Mouse (Mus musculus) hindbrain, embryonic 14.5 days (tissue): ENCODE measurements around the gene Gpam. TPM values are rescaled to one million over a fixed set of nuclear protein-coding genes. Genes with fewer than 3 reads are reported as not detected.

Experiments used
- ATAC-seq: fragments of 200-750 bp; cut with Nextera tagmentation; 2 replicates; pipeline ENCODE4 v1.8.0; 2017; ENCODE audit warnings: moderate number of reproducible peaks, mild to moderate bottlenecking, moderate TSS enrichment, moderate library complexity; ENCODE audit not compliant: low FRiP score
- DNase-seq: peaks from one replicate; pipeline ENCODE4 v3.0.0-alpha.2; 2015; ENCODE audit warnings: low spot score
- H3K27ac ChIP-seq: fragments of 300-500 bp; sonication (generic); 2 replicates; pipeline ENCODE4 v1.5.1; 2014; ENCODE audit warnings: mild to moderate bottlenecking, moderate library complexity
- H3K27me3 ChIP-seq: fragments of 300-500 bp; sonication (generic); 2 replicates; pipeline ENCODE4 v1.6.1; 2014; ENCODE audit warnings: mild to moderate bottlenecking, low read length, mixed read lengths; ENCODE audit not compliant: control insufficient read depth, insufficient read depth
- H3K36me3 ChIP-seq: fragments of 300-500 bp; sonication (generic); replicated peaks from 2 replicates; pipeline ENCODE4 v1.6.1; 2014; ENCODE audit not compliant: control insufficient read depth, insufficient read depth
- H3K4me1 ChIP-seq: fragments of 300-500 bp; sonication (generic); replicated peaks from 2 replicates; pipeline ENCODE4 v1.6.1; 2014; ENCODE audit warnings: antibody characterized with exemption, low read length, mixed read lengths; ENCODE audit not compliant: control insufficient read depth, insufficient read depth
- H3K4me2 ChIP-seq: fragments of 300-500 bp; sonication (generic); replicated peaks from 2 replicates; pipeline ENCODE4 v1.6.1; 2014; ENCODE audit warnings: mild to moderate bottlenecking, moderate library complexity
- H3K4me3 ChIP-seq: fragments of 300-500 bp; sonication (generic); replicated peaks from 2 replicates; pipeline ENCODE4 v1.5.1; 2014; ENCODE audit warnings: mild to moderate bottlenecking, low read length
- H3K9ac ChIP-seq: fragments of 300-500 bp; sonication (generic); 2 replicates; pipeline ENCODE4 v1.6.1; 2014
- H3K9me3 ChIP-seq: fragments of 300-500 bp; sonication (generic); 2 replicates; pipeline ENCODE4 v1.6.1; 2016; ENCODE audit warnings: low read length; ENCODE audit not compliant: control insufficient read depth
- WGBS: fragments of 180-500 bp; shearing (Covaris S2); extraction: QIAGEN DNeasy Blood & Tissue Kit; methylation state at CpG from one replicate; pipeline ENCODE4 v1.1.7; 2014; 5-methylcytosine and 5-hydroxymethylcytosine counted together
- polyA plus RNA-seq: library from polyadenylated mRNA; unstranded; fragments of >200 nt; fragmentation: Nextera tagmentation; extraction: Ambion mirVana; gene quantifications from 2 replicates; pipeline ENCODE4 v1.2.1, GENCODE M21; 2014

The Gpam gene
- polyA plus RNA-seq, 1 experiment from 2014 or later = 26.8 TPM

GRCm38 (mm10) chr19:55090142-55090541, 36.9 kb downstream of the Gpam start:
- Histone ChIP-seq H3K27me3 (no peaks in the 10 kb centered on the region), H3K9ac (no peak overlapping the region), H3K4me2 (no peak overlapping the region), H3K4me3 (no peak overlapping the region), H3K4me1 (no peaks in the 10 kb centered on the region), H3K36me3 (peaks cover 77% of the 10 kb centered on the region), H3K9me3 (no peaks in the 10 kb centered on the region), H3K27ac (no peak overlapping the region)
- 87% methylated on average over 7 of the region's 7 CpGs for WGBS
- ATAC-seq (no peak), DNase-seq (no peak)

- Histone ChIP-seq H3K4me2 (no peak overlapping the region), H3K36me3 (peaks cover 91% of the 10 kb centered on the region), H3K4me3 (no peak overlapping the region), H3K27me3 (no peaks in the 10 kb centered on the region), H3K4me1 (no peaks in the 10 kb centered on the region), H3K9ac (no peak overlapping the region), H3K27ac (no peak overlapping the region), H3K9me3 (no peaks in the 10 kb centered on the region)
- DNase-seq (no peak), ATAC-seq (no peak)
- 88% methylated on average over 8 of the region's 8 CpGs for WGBS
Observed at GRCm38 (mm10) chr19:55087776-55088175, 39.3 kb downstream of the Gpam start.

- no peak overlapping the region for H3K27ac ChIP-seq
- no peaks in the 10 kb centered on the region for H3K4me1 ChIP-seq
- 97% methylated on average over 7 of the region's 7 CpGs for WGBS
- no peak for DNase-seq
- no peak for ATAC-seq
- no peaks in the 10 kb centered on the region for H3K9me3 ChIP-seq
- no peak overlapping the region for H3K4me2 ChIP-seq
- H3K27me3 ChIP-seq = no peaks in the 10 kb centered on the region
- H3K36me3 ChIP-seq = peaks cover 98% of the 10 kb centered on the region
- no peak overlapping the region for H3K4me3 ChIP-seq
- no peak overlapping the region for H3K9ac ChIP-seq
Observed at GRCm38 (mm10) chr19:55085857-55086185, 41.2 kb downstream of the Gpam start.

DNA sequence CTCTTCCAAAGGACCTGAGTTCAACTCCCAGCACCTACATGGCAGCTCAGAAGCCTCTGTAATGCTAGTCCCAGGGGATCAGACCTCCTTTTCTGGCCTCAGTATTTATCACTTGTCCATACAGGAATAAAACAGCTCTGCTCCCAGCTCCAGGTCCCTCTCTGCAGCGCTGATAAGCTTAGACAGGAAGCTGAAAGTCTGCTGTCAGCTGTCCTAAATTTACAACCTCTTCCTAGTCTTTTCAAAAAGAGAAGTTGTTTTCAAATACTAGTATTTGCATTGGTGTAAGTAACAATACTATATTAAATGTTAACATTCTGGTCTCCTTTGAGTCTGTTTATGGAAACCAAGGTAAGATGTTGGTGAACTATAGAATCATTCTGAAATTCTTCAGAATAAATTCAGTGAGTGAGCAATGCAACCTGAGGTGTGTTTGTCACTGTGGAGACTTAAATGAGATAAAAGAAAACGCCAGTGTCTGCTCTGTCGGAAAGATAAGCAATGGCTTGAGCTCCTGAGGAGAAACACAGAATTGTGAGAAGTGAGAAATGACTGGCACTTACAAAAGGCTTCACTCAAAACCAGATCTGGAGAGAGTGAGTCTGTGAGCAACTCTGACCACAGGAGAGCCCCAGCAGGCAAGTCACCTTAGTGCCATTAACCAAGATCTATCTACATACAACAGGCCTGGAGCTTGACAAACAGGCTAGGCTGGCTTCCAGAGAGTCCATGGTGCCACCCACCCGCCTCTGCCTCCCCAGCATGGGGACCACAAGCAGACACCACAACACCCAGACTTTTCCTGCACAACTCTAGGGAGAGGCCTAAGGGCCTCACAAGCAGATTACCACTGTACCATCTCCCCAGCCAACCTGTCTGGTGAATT, 41.8 kb downstream of the Gpam start:
- no peak for ATAC-seq
- no peaks in the 10 kb centered on the region for H3K27me3 ChIP-seq
- H3K9ac ChIP-seq = no peak overlapping the region
- H3K4me2 ChIP-seq = no peak overlapping the region
- no peaks in the 10 kb centered on the region for H3K9me3 ChIP-seq
- peaks cover 97% of the 10 kb centered on the region for H3K36me3 ChIP-seq
- H3K4me3 ChIP-seq = no peak overlapping the region
- H3K4me1 ChIP-seq = no peaks in the 10 kb centered on the region
- no peak overlapping the region for H3K27ac ChIP-seq
- DNase-seq = no peak
- 96% methylated on average over 4 of the region's 4 CpGs for WGBS

- ATAC-seq = no peak
- DNase-seq = no peak
- H3K4me3 ChIP-seq = no peak overlapping the region
- H3K36me3 ChIP-seq = peaks cover 94% of the 10 kb centered on the region
- no peak overlapping the region for H3K27ac ChIP-seq
- no peak overlapping the region for H3K4me2 ChIP-seq
- H3K27me3 ChIP-seq = no peaks in the 10 kb centered on the region
- WGBS = 57% methylated on average over 8 of the region's 8 CpGs
- H3K4me1 ChIP-seq = no peaks in the 10 kb centered on the region
- no peaks in the 10 kb centered on the region for H3K9me3 ChIP-seq
- no peak overlapping the region for H3K9ac ChIP-seq
Observed at GRCm38 (mm10) chr19:55076822-55077221, 50.2 kb downstream of the Gpam start.

DNA sequence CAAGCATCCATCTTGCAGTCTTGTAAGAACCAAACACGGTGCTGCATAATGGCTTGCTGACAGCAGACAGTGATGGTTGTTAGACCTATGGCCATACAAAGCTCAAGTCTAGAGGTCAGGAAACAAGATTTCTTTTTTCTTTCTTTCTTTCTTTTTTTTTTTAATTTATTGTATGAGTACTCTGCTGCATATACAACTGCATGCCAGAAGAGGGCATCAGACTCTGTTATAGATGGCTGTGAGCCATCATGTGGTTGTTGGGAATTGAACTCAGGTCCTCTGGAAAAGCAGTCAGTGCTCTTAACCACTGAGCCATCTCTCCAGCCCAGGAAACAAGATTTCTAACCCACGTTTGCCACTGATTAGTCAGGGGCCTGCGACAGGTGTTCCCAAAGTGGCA, 54.0 kb downstream of the Gpam start:
- Histone ChIP-seq H3K27ac (no peak overlapping the region), H3K9ac (no peak overlapping the region), H3K4me3 (no peak overlapping the region), H3K27me3 (no peaks in the 10 kb centered on the region), H3K4me2 (no peak overlapping the region), H3K36me3 (peaks cover 93% of the 10 kb centered on the region), H3K9me3 (no peaks in the 10 kb centered on the region), H3K4me1 (no peaks in the 10 kb centered on the region)
- 86% methylated on average over 3 of the region's 3 CpGs for WGBS
- ATAC-seq = no peak
- DNase-seq = no peak

GRCm38 (mm10) chr19:55069054-55069453, 58.0 kb downstream of the Gpam start:
- Histone ChIP-seq H3K4me3 (no peak overlapping the region), H3K4me2 (no peak overlapping the region), H3K9ac (no peak overlapping the region), H3K27me3 (no peaks in the 10 kb centered on the region), H3K36me3 (peaks cover 63% of the 10 kb centered on the region), H3K9me3 (no peaks in the 10 kb centered on the region), H3K4me1 (no peaks in the 10 kb centered on the region), H3K27ac (no peak overlapping the region)
- DNase-seq = no peak
- ATAC-seq = no peak
- 87% methylated on average over 8 of the region's 8 CpGs for WGBS

GRCm38 (mm10) chr19:55063272-55063671, 63.8 kb downstream of the Gpam start:
- H3K27me3 ChIP-seq = no peaks in the 10 kb centered on the region
- peak; percentile 40 for DNase-seq

DNA sequence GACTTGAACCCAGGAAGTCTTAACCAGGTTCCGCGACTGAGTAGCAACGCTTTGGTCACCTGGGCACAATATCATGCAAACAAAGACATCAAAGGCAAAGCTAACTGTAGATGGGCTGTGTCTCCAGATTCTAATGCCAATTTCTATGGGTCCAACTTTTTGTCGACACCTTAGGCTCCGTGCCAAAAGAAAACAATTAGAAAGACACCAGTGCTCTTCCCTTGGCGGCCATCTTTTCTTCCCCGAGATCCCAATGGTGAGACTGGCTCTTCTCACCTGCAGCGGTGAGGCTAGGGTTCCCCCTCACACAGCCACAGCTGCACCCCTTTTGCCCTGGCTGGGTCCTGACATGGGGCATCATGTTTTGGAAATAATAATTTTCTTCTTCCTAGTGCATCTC, 64.5 kb downstream of the Gpam start:
- ATAC-seq (no peak), DNase-seq (no peak)
- H3K36me3 ChIP-seq = 0 out of 2 replicates have a peak, but pooled peaks cover 7% of the 10 kb centered on the region
- no peak overlapping the region for H3K4me3 ChIP-seq
- no peaks in the 10 kb centered on the region for H3K27me3 ChIP-seq
- H3K4me2 ChIP-seq = no peak overlapping the region
- no peak overlapping the region for H3K9ac ChIP-seq
- H3K4me1 ChIP-seq = peaks cover 6% of the 10 kb centered on the region
- no peaks in the 10 kb centered on the region for H3K9me3 ChIP-seq
- 84% methylated on average over 8 of the region's 8 CpGs for WGBS
- H3K27ac ChIP-seq = no peak overlapping the region

More at GRCm38 (mm10) chr19:55063272-55063671, 63.8 kb downstream of the Gpam start:
- no peak overlapping the region for H3K27ac ChIP-seq
- no peak for ATAC-seq
- no peak overlapping the region for H3K4me2 ChIP-seq
- no peak overlapping the region for H3K4me3 ChIP-seq
- no peak overlapping the region for H3K9ac ChIP-seq
- WGBS = 32% methylated on average over 6 of the region's 6 CpGs
- H3K4me1 ChIP-seq = peaks cover 6% of the 10 kb centered on the region
- H3K36me3 ChIP-seq = 0 out of 2 replicates have a peak, but pooled peaks cover 9% of the 10 kb centered on the region
- H3K9me3 ChIP-seq = no peaks in the 10 kb centered on the region
